Mouse (Mus musculus): Measurements from ENCODE around the gene Btg1.

Gene Btg1

DNA sequence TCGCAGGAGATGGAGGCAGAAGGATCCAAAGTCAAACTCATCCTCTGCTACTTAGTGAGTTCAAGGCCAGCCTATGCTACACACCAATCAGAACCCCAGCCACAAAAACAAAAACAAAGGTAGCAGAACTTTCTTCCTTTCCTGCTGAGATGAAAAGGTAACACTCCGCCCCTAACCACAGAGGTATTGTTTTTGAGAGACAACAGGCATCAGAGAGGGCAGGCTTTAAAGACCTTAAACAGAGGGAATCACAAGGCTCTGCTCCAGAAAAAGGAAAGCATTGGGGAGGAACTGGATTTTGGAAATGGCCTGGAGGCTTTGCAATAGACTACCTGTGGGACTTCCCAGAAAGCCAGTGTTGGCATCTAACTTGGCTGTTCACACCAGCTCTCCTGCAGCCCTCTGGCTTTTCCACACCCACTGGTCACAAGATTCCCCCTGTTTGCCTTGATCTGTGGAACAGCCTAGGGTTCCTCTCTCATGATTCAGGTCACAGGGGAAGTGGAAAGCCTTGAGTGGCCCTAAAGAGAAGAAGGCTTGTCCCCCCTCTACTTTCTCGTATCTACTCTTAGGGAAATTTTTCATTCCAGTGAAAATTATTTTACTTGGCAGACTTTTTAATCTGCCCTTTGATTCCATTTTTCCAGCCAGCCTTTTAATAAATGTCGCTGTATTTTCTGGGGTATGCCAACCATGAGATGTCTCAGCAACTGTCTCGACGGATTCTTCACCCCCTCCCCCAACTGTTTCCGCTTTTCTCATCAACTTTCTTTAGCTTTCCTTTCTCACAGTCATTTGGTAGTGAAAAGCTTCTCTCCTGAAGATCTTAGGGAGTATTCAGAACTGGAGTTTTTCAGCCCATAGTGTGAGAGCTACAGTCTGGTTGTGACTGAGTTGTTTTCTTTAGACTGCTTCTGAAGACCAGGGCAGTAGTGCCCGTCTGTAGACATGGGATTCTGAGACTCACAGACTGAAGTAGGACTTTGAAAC lies 7.2 kb upstream of the Btg1 start:
- peak; percentile 50 for DNase-seq (ENCODE audit: low spot score)

DNA sequence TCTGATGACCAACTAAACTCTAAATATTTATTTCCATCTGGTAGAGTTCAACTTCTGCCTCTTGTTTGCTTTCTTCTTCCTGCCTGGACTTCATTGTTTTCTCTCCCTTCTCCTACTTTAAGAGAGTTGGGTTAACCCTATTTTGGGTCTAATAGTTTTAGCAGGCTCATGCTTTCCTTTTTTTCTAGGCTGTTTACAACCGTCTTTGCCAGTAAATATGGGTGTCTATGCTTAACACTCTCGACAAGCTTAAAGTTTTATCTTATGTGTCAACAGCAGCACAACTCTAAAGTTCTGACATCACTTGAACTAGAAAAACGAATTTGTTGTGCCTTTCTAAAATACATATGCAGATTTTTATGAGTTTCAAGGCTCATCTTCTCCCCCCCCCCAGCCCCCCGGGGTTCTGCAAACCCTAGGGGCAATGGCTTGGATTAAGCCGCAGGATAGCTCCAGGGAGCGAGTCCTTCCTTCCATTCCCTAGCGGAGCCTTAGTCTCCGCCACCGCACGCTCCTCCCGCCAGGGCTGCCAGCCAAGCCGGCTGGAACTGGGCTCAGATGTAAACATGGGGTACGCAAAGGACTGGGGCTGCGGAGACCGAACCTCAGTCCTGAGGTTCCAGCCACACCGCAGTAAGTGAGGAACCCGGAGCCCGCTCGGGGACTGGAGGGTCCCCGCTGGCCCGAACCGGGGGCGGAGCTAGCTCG lies 651 bp upstream of the Btg1 start:
- peak; percentile 62 for DNase-seq (ENCODE audit: low spot score)

DNA sequence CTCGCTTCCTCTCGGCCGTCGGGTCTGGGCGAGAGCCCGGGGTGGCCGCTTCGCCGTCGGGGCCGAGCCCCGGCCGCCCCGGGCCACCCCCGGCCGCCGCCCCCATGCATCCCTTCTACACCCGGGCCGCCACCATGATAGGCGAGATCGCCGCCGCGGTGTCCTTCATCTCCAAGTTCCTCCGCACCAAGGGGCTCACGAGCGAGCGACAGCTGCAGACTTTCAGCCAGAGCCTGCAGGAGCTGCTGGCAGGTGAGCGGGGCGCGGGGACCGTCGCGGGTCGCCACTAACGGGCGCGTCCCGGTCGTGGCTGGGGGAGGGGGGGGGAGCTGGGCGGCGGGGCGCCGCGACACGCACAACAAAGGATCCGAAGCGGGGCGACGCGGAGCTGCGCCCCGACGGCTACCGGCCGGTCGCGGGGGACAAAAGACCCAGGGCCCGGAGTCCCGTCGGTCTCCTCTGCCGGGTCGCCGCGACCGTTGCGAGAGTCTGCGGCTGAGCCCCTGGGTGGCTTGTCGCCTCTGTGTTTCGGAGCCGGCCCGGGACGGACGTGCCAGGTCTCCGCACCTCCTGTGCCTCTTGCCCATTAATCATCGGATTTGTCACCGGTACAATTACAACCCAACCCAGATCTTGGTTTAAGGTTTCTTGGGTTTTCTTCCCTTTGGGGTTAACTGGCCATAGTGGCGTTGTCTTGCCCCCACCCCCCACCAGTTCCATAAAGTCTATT lies 580 bp downstream of the Btg1 start:
- DNase-seq (ENCODE audit: low spot score), result no peak

DNA sequence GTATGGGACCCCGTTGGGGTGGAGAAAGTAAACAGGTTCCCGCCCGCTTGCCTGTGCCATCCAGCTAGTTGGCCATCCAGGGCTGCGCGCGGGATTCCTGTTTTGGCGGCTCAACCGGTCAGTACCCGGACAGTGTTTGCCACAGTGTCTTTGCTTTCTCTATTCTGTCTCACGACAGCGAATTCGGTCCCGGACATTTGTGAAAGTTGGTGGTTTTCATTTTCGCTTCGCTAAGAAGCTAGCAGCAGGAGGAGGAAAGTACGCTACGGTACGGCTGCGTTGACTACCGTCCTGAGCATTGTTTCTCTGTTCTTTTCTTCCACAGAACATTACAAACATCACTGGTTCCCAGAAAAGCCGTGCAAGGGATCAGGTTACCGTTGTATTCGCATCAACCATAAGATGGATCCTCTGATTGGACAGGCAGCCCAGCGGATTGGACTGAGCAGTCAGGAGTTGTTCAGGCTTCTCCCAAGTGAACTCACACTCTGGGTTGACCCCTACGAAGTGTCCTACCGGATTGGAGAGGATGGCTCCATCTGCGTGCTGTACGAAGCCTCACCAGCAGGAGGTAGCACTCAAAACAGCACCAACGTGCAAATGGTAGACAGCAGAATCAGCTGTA lies 1.3 kb downstream of the Btg1 start:
- peak; percentile 78 for DNase-seq (ENCODE audit: low spot score)

DNA sequence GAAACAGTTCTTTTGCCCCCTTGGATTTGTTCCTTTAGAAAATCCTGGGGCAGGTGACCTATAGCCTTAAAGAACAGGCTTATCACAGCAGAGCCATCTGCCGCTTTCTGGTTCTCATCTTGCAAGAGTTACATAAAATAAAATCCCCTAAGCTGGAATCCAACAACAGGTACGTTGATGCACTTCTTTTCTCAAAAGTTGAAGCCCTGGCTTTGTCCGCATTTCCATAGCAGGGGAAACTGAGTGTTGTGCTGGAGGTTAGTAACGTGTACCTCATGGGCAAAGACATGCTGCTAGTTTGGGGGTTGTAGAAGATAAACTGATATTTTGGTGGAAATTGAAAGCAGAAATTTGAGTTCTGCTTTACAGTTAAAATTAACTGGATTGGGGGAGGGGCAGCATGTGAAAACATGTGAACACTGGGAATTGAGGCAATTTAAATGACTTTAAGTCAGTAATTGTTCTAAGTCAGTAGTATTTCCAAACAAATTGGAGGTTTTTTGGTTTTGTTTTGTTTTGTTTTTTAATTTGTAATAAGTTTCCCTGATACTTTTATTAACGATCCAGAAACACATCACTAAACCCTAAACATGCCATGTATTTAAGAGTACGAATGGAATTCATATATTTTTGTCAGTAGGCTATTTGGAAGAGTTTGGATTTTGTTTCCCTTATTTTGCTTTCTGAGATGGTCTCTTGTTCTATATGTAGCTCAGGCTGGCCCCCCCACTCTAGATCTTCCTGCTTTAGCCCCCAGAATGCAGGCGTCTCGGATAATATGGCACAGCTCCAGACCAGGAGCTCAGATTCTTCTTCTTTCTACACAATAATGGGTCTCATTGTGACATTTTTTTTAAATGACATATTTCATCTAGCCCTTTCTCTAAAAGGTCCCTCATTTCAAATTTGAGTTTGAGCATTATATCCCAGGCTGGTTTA lies 3.4 kb downstream of the Btg1 start:
- DNase-seq (ENCODE audit: low spot score), result peak; percentile 65

DNA sequence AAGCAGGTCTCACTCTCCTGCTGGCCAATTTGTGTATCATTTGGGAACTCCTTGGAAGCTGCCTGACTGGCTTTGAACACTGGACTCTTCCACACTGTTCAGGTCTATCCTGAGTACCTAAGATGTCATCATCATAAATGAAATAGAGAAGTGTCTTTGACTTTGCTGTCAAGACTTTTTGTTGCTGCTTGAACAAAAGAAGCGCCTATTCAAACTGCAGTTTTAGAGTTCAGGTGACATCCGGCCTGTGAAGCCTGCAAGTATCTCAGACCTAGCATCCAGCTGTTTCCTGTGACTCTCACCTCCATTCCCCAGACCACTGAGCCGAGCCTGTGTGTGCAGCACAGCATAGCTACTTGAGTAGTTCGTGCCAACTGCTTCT lies 4.1 kb downstream of the Btg1 start:
- DNase-seq (ENCODE audit: low spot score), result peak; percentile 82

DNA sequence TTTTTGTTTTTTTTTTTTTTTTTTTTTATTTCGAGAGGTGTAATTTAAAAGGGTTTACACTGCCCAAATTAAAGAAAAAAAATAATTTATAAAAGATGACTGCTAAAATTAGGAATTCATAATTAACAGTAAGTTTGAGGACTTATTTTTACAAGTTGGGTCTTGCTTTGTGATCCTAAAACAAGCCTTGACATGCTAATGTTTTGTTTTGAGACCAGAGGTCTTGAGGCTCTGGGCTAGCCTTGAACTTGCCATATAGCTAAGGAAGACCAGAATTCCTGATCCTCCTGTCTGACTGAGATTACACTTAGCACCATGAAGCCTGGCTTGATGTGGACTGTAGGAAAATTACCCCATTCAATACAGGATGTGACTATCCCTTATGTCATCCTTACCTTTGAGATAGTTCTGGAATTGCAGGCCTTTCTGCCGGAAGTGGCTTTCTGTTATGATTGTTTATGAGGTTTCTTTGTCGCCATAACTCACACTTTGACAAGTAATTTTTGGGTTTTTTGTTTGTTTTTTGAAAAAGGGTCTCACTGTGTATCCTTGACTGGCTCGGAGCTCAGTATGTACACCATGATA lies 4.6 kb downstream of the Btg1 start:
- DNase-seq (ENCODE audit: low spot score), result peak; percentile 84

DNA sequence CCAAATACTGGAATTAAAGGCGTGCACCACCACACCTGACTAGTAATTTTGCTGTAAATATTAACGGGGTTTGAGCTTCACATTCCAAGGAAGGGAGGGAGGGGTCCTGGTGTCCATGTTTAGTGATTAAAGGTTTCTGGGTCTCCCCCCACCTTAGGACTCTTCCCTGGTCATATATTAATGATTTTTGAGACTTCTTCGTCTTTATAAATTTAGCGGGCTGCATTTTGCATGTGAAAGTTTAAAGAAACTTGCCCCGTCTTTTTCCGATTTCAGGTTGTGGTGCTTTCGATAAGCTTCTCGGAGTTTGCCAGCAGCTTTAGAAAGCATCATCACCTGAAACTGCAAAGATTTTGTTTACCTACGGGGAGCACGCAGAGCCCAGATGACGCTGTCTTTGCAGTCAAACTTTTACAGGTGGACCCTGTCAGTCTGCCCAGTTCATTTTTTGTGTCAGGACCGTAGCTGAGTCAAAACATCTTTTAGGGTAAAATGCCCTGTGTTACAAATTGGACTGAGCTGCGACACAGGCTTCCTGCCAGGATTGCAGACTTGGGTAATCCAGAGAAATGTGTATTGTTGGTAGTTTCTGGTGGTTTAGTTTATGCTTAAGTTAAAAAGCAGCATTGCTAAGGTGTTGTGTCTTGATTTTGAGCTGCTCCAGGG lies 5.3 kb downstream of the Btg1 start:
- peak; percentile 93 for DNase-seq (ENCODE audit: low spot score)

DNA sequence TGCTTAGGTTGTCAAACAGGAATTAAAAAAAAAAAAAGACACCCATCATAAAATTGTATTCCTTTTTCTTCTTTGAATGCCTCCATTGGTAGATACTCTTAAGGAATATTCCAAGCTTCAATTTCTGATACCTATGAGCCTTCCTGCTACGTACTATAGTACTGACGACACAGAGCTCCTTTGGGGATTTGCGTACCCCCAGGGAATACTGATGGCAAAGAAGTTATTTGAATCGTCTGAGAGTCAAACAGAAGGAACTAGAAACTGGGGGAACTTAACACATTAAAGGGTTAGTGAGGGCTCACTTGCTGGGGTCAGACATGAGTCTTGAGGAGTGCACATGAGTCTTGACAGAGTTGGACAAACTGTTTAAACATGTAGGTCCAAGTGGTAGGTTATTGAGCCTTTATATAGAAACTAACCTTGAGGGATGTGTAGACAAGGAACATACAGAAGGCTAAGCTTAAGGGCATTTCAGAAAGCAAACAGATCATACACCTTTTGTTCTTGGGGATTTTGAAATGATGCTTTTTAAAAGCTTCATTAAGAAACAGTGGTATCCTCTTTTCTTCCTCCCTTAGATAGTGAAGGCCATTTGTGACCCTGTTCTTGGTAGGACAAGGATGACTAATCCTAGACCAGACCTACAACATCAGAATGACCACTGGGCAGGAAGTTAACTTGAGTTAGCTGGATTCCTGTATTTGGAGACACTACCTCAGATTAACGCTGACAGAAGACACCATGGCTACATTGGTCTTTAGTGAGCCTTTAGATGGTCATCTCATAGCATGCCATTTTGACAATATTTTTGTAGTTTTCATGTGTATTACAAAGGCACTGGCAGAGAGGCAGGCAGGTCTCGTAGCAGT lies 6.2 kb downstream of the Btg1 start:
- peak; percentile 60 for DNase-seq (ENCODE audit: low spot score)

DNA sequence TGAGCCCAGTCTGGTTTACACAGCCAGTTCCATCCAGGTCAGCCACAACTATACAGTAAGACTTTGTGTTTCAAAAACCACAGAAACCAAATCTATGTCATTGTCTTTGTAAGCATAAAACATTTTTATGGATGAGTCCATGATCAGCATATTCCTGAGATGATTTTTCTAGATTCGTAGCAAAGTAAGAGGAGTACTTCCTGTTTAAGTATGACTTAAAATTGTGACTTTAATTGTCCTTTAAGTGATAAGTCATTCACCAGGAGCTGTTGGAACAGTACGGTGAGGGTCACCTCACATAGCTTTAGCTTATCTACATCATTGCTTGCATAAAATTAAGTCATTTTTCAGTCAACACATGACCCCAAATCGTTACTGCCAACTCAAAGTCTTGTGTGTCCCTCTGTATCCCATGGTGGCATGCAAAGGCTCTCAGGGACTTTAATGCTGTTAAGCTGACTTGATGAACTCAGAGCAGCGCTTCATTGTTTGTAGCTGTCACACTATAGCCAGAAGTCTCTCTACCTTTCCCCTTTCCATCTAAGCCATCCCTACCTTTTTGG lies 6.9 kb downstream of the Btg1 start:
- no peak for DNase-seq (ENCODE audit: low spot score)

DNA sequence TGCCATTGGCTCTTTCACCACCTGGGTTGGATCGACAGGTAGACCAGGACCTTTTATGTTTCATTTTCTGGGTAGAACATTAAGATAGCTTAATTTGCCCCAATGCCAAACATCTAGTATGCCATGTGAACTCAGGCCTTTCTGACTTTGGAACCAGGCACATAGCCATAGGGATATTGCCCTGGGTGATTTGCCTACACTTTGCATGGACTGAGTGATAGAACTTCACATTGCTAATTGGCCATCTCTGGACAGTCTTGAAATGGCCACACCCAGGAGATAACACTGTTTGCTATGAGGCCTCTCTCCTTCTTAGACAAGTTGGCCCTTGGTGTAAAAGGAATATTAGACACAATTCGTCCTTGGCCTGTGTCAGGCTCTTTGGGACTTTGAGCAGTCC lies 7.6 kb downstream of the Btg1 start:
- DNase-seq (ENCODE audit: low spot score), result no peak

DNA sequence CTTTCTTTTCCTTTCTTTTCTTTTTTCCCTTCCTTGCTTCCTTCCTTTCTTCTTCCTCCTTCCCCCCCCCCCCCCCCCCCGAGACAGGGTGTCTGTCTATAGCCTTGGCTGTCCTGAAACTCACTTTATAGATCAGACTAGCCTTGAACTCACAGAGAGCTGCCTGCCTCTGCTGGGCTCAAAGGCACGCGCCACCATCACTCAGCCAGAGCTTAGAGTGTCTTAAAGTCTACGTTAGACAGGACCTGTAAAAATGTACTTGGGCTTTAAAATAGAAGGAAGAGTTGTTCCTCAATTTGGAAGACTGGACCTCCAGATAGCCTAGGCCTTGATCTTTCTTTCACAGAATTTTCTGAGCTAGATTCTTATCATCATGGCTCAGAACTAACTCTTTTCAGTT lies 8.3 kb downstream of the Btg1 start:
- no peak for DNase-seq (ENCODE audit: low spot score)

DNA sequence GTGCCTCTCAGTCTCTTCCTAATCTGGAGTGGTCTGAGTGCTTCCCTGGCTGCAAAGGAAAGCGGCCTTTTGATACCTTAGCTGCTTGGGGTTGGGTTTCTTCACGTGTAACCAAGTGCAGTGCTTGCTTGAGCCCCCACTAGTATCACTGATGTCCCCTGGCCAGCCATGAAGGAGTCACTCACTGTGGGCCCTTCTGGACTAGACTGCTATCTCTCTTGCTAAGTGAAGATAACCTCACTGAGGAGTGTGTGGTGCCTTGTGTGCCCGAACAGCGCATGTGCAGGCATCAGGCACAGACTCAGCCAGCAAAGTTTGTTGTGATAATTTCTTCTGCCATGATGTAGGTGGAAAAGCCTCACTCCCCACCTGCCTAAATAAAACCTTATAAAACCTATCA lies 8.9 kb downstream of the Btg1 start:
- no peak for DNase-seq (ENCODE audit: low spot score)

DNA sequence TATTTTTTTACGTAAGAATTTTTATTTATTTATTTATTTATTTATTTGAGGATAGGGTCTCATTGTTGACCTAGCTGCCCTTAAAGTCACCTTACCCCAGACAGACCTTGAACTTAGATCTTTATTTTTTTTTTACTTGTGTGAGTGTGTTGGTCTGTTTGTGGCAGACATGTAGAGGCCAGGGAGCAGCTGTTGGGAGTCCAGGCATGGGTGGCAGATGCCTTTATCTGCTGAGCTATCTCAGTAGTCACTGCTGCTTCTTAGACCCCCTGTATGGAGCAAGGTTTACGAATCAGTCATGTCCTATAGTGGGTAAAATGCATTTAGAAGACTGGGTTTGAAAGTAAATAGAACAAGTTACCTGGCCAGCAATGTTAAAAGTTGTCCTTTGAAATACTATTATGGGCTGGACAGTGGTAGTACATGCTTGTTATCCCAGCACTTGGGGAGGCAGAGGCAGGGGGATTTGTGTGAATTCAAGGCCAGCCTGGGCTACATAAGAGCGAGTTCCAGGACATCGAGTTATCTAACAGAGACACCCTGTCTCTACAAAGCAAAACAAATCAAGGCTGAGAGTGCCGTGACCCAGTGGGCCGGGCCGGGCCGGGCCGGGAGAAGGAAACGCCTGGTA lies 9.4 kb downstream of the Btg1 start:
- DNase-seq (ENCODE audit: low spot score), result no peak

DNA sequence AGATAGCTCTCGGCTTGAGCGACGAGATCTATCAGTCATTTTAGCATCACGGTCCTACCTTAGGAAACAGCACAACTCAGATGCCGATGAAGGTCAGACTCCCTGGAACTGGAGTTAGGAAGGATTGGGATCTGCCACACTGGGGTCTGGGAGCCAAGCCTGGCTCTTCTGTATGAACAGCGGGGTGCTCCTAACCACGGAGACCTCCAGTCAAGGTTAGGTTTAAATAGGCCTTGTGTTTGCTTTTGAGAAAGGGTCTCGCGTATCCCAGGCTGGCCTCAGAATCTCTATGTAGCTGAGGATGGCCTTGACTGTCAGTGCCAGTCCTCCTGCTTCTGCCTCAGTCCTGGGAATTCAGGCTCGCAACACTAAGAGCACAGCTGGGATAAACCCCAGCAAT lies 10.5 kb downstream of the Btg1 start:
- DNase-seq (ENCODE audit: low spot score), result no peak

DNA sequence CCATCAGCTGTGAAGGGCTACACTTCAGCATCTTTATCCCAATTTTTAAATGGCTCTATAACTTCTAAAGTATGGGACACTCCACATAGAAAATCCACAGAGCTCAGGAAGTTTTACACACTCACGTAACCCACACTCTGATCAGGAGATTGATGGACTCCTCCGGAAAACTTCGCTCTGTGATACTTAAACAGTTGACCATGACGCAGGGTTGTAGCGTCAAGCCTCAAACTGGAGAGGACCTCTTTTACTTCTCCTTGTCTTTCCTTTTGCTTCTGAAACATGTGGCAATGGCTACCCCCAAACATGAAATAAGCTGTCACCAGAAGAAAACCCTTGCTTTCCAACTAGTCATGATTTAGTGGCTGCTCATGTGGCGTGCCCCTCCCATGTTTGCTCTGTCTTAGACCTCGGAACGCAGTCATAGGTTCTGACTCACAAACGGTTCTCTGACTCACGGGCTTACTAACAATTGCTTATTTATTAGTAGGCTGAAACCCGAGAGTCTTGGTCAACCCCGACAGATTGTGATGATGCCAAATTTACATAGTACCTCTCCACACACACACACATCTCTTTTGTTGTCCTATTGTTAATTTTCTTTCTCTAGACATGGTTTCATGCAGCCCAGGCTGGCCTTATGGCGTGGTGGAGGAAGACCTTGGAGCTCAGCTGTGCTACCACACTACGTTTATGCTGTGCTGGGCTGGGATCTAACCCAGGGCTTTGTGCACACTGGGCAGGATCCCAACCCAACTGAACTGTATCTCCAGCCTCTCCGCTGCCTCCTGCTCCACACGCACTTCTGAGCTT lies 11.5 kb downstream of the Btg1 start:
- DNase-seq (ENCODE audit: low spot score), result peak; percentile 87

DNA sequence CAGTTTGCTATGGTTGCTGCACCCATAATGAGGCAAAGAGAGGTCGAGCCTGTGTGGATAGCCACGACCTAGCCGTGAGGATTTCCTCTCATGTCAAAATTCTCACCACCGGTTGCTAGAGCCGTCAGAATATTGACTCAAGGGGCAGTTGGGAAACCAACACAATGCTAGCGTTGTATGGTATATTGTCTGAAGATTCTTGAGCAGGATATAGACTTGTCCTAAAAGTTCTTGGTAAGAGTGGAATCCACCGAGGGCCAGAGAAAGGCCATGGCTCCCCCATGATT lies 12.1 kb downstream of the Btg1 start:
- no peak for DNase-seq (ENCODE audit: low spot score)

DNA sequence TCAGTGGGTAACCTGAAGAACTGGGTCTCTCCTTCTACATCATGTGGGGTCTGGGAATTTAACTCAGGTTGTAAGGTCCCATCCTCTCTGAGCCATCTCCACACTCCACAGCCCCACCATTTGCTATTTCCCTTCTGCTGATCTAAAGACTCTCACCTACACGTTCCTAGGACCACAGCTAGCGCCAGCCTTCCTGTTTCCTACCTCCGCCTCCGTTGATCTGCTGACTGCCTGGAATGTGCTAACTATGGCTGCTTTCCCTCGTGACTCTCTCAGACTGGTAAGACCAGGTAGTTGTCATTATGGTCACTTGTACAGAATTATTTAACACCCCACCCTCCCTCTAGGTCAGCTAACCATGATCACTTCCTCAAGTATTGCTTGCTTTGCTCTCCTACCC lies 13.3 kb downstream of the Btg1 start:
- DNase-seq (ENCODE audit: low spot score), result no peak

All from adipocyte (in vitro differentiated cells).